Mouse (Mus musculus): ENCODE data around the gene Slc25a39. TPM values are rescaled to one million over a fixed set of nuclear protein-coding genes. Genes with fewer than 3 reads are reported as not detected.

Gene Slc25a39
- polyA plus RNA-seq (2014; fragmentation: Nextera tagmentation; extraction: Ambion mirVana) = 266 and 295 TPM in 2 replicates

GRCm38 (mm10) chr11:102407834-102408215 is at the start of gene Slc25a39:
TSS of gene Slc25a39 (minus strand) at chr11:102407946.
- H3K36me3 ChIP-seq (ENCODE audit: control insufficient read depth, insufficient read depth, low read length) = peaks cover 33% of the 10 kb centered on the region
- peak within 1 kb of the TSS; percentile 79 to 88 for H3K4me3 ChIP-seq (ENCODE audit: control insufficient read depth in 1 of 2, insufficient read depth in 1 of 2, low read depth in 1 of 2, low read length in 2 of 2)
- ATAC-seq (ENCODE audit: insufficient number of reproducible peaks, insufficient read depth, low FRiP score, low read depth) = no peak
- no peaks in the 10 kb centered on the region for H3K27me3 ChIP-seq (ENCODE audit: control insufficient read depth, insufficient read depth, low read length)
- H3K4me1 ChIP-seq (ENCODE audit: control insufficient read depth in 2 of 2, insufficient read depth in 2 of 2, low read length in 2 of 2) = peaks cover 14 to 25% of the 10 kb centered on the region in 2 experiments
- WGBS = under 1% methylated on average over 19 of the region's 19 CpGs
- H3K9me3 ChIP-seq (ENCODE audit: control insufficient read depth, low read length) = no peaks in the 10 kb centered on the region
- peak within 1 kb of the TSS; percentile 94 for H3K9ac ChIP-seq (ENCODE audit: low read length)
- peak within 1 kb of the TSS; percentile 75 for H3K4me2 ChIP-seq (ENCODE audit: low read length)
- peak within 1 kb of the TSS; percentile 99 for H3K27ac ChIP-seq (replicated peaks in 1 of 2; ENCODE audit: control insufficient read depth in 1 of 2, insufficient read depth in 1 of 2, low read depth in 2 of 2, low read length in 2 of 2)

GRCm38 (mm10) chr11:102455740-102456396 is 48.1 kb upstream of the Slc25a39 start:
- under 1% methylated on average over 39 of the region's 40 CpGs for WGBS
- no peaks in the 10 kb centered on the region for H3K36me3 ChIP-seq (ENCODE audit: control insufficient read depth, insufficient read depth, low read length)
- no peaks in the 10 kb centered on the region for H3K9me3 ChIP-seq (ENCODE audit: control insufficient read depth, low read length)
- peaks cover 9 to 24% of the 10 kb centered on the region in 2 experiments; a peak in 3 of 4 replicates for H3K4me1 ChIP-seq (ENCODE audit: control insufficient read depth in 2 of 2, insufficient read depth in 2 of 2, low read length in 2 of 2)
- peak overlapping the region; percentile 56 to 61 for H3K4me3 ChIP-seq (ENCODE audit: control insufficient read depth in 1 of 2, insufficient read depth in 1 of 2, low read depth in 1 of 2, low read length in 2 of 2)
- H3K27me3 ChIP-seq (ENCODE audit: control insufficient read depth, insufficient read depth, low read length) = no peaks in the 10 kb centered on the region
- peak overlapping the region; percentile 69 for H3K9ac ChIP-seq (ENCODE audit: low read length)
- ATAC-seq (ENCODE audit: insufficient number of reproducible peaks, insufficient read depth, low FRiP score, low read depth) = peak; percentile 89
- H3K27ac ChIP-seq (replicated peaks in 1 of 2; ENCODE audit: control insufficient read depth in 1 of 2, insufficient read depth in 1 of 2, low read depth in 2 of 2, low read length in 2 of 2) = peak overlapping the region; percentile 34 to 53; a peak in 1 of 4 replicates
- H3K4me2 ChIP-seq (ENCODE audit: low read length) = peak overlapping the region; percentile 91

GRCm38 (mm10) chr11:102453131-102453530 is 45.4 kb upstream of the Slc25a39 start:
- ATAC-seq (ENCODE audit: insufficient number of reproducible peaks, insufficient read depth, low FRiP score, low read depth) = no peak
- Histone ChIP-seq H3K9ac (ENCODE audit: low read length) (no peak overlapping the region), H3K36me3 (ENCODE audit: control insufficient read depth, insufficient read depth, low read length) (no peaks in the 10 kb centered on the region), H3K27me3 (ENCODE audit: control insufficient read depth, insufficient read depth, low read length) (no peaks in the 10 kb centered on the region), H3K4me1 (ENCODE audit: control insufficient read depth in 2 of 2, insufficient read depth in 2 of 2, low read length in 2 of 2) (peaks cover 21 to 34% of the 10 kb centered on the region in 2 experiments), H3K4me3 (ENCODE audit: control insufficient read depth in 1 of 2, insufficient read depth in 1 of 2, low read depth in 1 of 2, low read length in 2 of 2) (no peak overlapping the region), H3K27ac (replicated peaks in 1 of 2; ENCODE audit: control insufficient read depth in 1 of 2, insufficient read depth in 1 of 2, low read depth in 2 of 2, low read length in 2 of 2) (no peak overlapping the region), H3K4me2 (ENCODE audit: low read length) (no peak overlapping the region), H3K9me3 (ENCODE audit: control insufficient read depth, low read length) (no peaks in the 10 kb centered on the region)
- WGBS = 25% methylated on average over 9 of the region's 10 CpGs

- Histone ChIP-seq H3K36me3 (ENCODE audit: control insufficient read depth, insufficient read depth, low read length) (no peaks in the 10 kb centered on the region), H3K9ac (ENCODE audit: low read length) (no peak overlapping the region), H3K27ac (replicated peaks in 1 of 2; ENCODE audit: control insufficient read depth in 1 of 2, insufficient read depth in 1 of 2, low read depth in 2 of 2, low read length in 2 of 2) (no peak overlapping the region), H3K4me1 (ENCODE audit: control insufficient read depth in 2 of 2, insufficient read depth in 2 of 2, low read length in 2 of 2) (peaks cover 37 to 39% of the 10 kb centered on the region in 2 experiments), H3K4me3 (ENCODE audit: control insufficient read depth in 1 of 2, insufficient read depth in 1 of 2, low read depth in 1 of 2, low read length in 2 of 2) (no peak overlapping the region), H3K4me2 (ENCODE audit: low read length) (no peak overlapping the region), H3K9me3 (ENCODE audit: control insufficient read depth, low read length) (no peaks in the 10 kb centered on the region), H3K27me3 (ENCODE audit: control insufficient read depth, insufficient read depth, low read length) (no peaks in the 10 kb centered on the region)
- 35% methylated on average over 17 of the region's 17 CpGs for WGBS
- ATAC-seq (ENCODE audit: insufficient number of reproducible peaks, insufficient read depth, low FRiP score, low read depth) = no peak
Observed at GRCm38 (mm10) chr11:102449043-102450008, 41.6 kb upstream of the Slc25a39 start.

DNA sequence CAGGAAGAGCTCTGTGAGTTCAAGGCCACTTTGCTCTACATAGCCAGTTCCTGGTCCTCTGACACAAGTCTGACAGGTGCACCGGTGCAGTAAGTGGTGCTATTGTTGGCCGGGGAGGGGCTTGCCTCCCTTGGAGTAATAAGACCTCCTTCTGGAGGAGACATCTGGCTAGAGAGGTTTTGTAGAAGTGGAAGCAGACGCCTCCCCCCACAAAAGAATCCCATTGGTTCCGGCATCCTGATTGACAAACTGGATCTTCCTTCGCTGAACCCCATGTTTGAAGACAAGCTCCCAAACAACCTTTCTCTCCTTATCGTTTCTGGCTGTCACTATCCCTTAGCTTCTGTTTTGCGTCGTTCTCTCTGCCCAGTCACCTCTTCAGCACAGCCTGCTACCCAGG is 40.6 kb upstream of the Slc25a39 start:
- Histone ChIP-seq H3K9ac (ENCODE audit: low read length) (no peak overlapping the region), H3K4me1 (ENCODE audit: control insufficient read depth in 2 of 2, insufficient read depth in 2 of 2, low read length in 2 of 2) (peaks cover 45 to 49% of the 10 kb centered on the region in 2 experiments), H3K9me3 (ENCODE audit: control insufficient read depth, low read length) (no peaks in the 10 kb centered on the region), H3K4me2 (ENCODE audit: low read length) (peak overlapping the region; percentile 5; the same call in 1 of the 2 replicates), H3K36me3 (ENCODE audit: control insufficient read depth, insufficient read depth, low read length) (no peaks in the 10 kb centered on the region), H3K27ac (replicated peaks in 1 of 2; ENCODE audit: control insufficient read depth in 1 of 2, insufficient read depth in 1 of 2, low read depth in 2 of 2, low read length in 2 of 2) (no peak overlapping the region), H3K4me3 (ENCODE audit: control insufficient read depth in 1 of 2, insufficient read depth in 1 of 2, low read depth in 1 of 2, low read length in 2 of 2) (no peak overlapping the region), H3K27me3 (ENCODE audit: control insufficient read depth, insufficient read depth, low read length) (no peaks in the 10 kb centered on the region)
- 13% methylated on average over 8 of the region's 8 CpGs for WGBS
- no peak for ATAC-seq (ENCODE audit: insufficient number of reproducible peaks, insufficient read depth, low FRiP score, low read depth)

- peaks cover 45 to 50% of the 10 kb centered on the region in 2 experiments for H3K4me1 ChIP-seq (ENCODE audit: control insufficient read depth in 2 of 2, insufficient read depth in 2 of 2, low read length in 2 of 2)
- WGBS = under 1% methylated on average over 40 of the region's 40 CpGs
- ATAC-seq (ENCODE audit: insufficient number of reproducible peaks, insufficient read depth, low FRiP score, low read depth) = peak; percentile 60
Observed at GRCm38 (mm10) chr11:102447497-102447896, 39.8 kb upstream of the Slc25a39 start, which contains the start of gene Fam171a2. TSS of gene Fam171a2 (minus strand) at chr11:102447682.

More at GRCm38 (mm10) chr11:102447497-102447896, 39.8 kb upstream of the Slc25a39 start, which contains the start of gene Fam171a2:
- Histone ChIP-seq H3K4me2 (ENCODE audit: low read length) (peak within 1 kb of the TSS; percentile 77), H3K36me3 (ENCODE audit: control insufficient read depth, insufficient read depth, low read length) (peaks cover 6% of the 10 kb centered on the region), H3K4me3 (ENCODE audit: control insufficient read depth in 1 of 2, insufficient read depth in 1 of 2, low read depth in 1 of 2, low read length in 2 of 2) (peak within 1 kb of the TSS; percentile 70 to 94), H3K27ac (replicated peaks in 1 of 2; ENCODE audit: control insufficient read depth in 1 of 2, insufficient read depth in 1 of 2, low read depth in 2 of 2, low read length in 2 of 2) (peak within 1 kb of the TSS; percentile 73 to 80), H3K9me3 (ENCODE audit: control insufficient read depth, low read length) (no peaks in the 10 kb centered on the region), H3K27me3 (ENCODE audit: control insufficient read depth, insufficient read depth, low read length) (no peaks in the 10 kb centered on the region), H3K9ac (ENCODE audit: low read length) (peak within 1 kb of the TSS; percentile 88)
